Mouse (Mus musculus) MEL (cell line): ENCODE results near the gene Usf1. TPM values are rescaled to one million over a fixed set of nuclear protein-coding genes. Genes with fewer than 3 reads are reported as not detected.

Experiments
- DNase-seq: peaks from one replicate; pipeline ENCODE4 v3.0.0; 2011; ENCODE audit warnings: low read depth, low spot score
- H3K27ac ChIP-seq: 2 replicates; pipeline ENCODE4 v1.5.1; 2012; ENCODE audit warnings: low read depth, mild to moderate bottlenecking, control low read depth, low read length, moderate library complexity; ENCODE audit not compliant: control insufficient read depth
- H3K27me3 ChIP-seq, 2 experiments: fragments of 150-350 bp in 1 of 2; sonication (generic) in 1 of 2; 2 replicates each; pipeline ENCODE4 v1.6.1; 2012; ENCODE audit warnings: low read length in 2 of 2, mild to moderate bottlenecking in 2 of 2, improper control_type of control experiment in 1 of 2, moderate library complexity in 1 of 2; ENCODE audit not compliant: insufficient read depth in 2 of 2, control insufficient read depth in 1 of 2
- H3K36me3 ChIP-seq, 2 experiments: 2 replicates each; pipeline ENCODE4 v1.6.1; 2012 to 2014; ENCODE audit warnings: low read length in 2 of 2, improper control_type of control experiment in 1 of 2, inconsistent platforms in 1 of 2, mild to moderate bottlenecking in 1 of 2; ENCODE audit not compliant: insufficient read depth in 2 of 2, control insufficient read depth in 1 of 2
- H3K4me1 ChIP-seq, 2 experiments: fragments of 150-350 bp in 1 of 2; sonication (generic) in 1 of 2; 2 replicates each; pipeline ENCODE4 v1.6.1; 2012; ENCODE audit warnings: low read length in 2 of 2, improper control_type of control experiment in 1 of 2, mild to moderate bottlenecking in 1 of 2; ENCODE audit not compliant: insufficient read depth in 2 of 2, control insufficient read depth in 1 of 2
- H3K4me3 ChIP-seq, 2 experiments: fragments of 150-350 bp in 1 of 2; sonication (generic) in 1 of 2; 2 replicates each; pipeline ENCODE4 v1.5.1; 2012; ENCODE audit warnings: low read depth in 2 of 2, low read length in 2 of 2, mild to moderate bottlenecking in 2 of 2, moderate library complexity in 2 of 2, control low read depth in 1 of 2, improper control_type of control experiment in 1 of 2; ENCODE audit not compliant: control insufficient read depth in 1 of 2, insufficient read depth in 1 of 2
- H3K79me2 ChIP-seq: 2 replicates; pipeline ENCODE4 v1.6.1; 2012; ENCODE audit warnings: mild to moderate bottlenecking, low read length, moderate library complexity; ENCODE audit not compliant: control insufficient read depth, poor library complexity, insufficient read depth
- H3K9ac ChIP-seq: 2 replicates; pipeline ENCODE4 v1.6.1; 2012; ENCODE audit warnings: low read depth, mild to moderate bottlenecking, control low read depth, low read length, moderate library complexity; ENCODE audit not compliant: control insufficient read depth, poor library complexity, severe bottlenecking
- H3K9me3 ChIP-seq: fragments of 150-350 bp; sonication (generic); replicated peaks from 2 replicates; pipeline ENCODE4 v1.6.1; 2012; ENCODE audit warnings: mild to moderate bottlenecking, low read length, improper control_type of control experiment, moderate library complexity; ENCODE audit not compliant: insufficient read depth
- CHD1 ChIP-seq: IDR thresholded peaks from 2 replicates; pipeline ENCODE4 v1.6.1; 2012; ENCODE audit warnings: low read depth, mild to moderate bottlenecking, inconsistent platforms, low read length, improper control_type of control experiment
- CTCF ChIP-seq, 3 experiments: IDR thresholded peaks in 2 of 3; conservative IDR thresholded peaks in 1 of 3; 2 replicates each; pipeline ENCODE4 v1.5.1; 2011 to 2012; ENCODE audit warnings: low read length in 3 of 3, low read depth in 2 of 3, mild to moderate bottlenecking in 2 of 3, improper control_type of control experiment in 1 of 3, inconsistent platforms in 1 of 3, mixed read lengths in 1 of 3, moderate library complexity in 1 of 3; ENCODE audit not compliant: control insufficient read depth in 1 of 3, insufficient read depth in 1 of 3, poor library complexity in 1 of 3, severe bottlenecking in 1 of 3
- ELF1 ChIP-seq: IDR thresholded peaks from 2 replicates; pipeline ENCODE4 v1.6.1; 2014; ENCODE audit warnings: low read depth, mild to moderate bottlenecking, inconsistent platforms, low read length, improper control_type of control experiment, moderate library complexity
- EP300 ChIP-seq, 2 experiments: IDR thresholded peaks; 2 replicates each; pipeline ENCODE4 v1.6.1; 2011; ENCODE audit warnings: improper control_type of control experiment in 2 of 2, low read length in 2 of 2, low read depth in 1 of 2, mild to moderate bottlenecking in 1 of 2
- ETS1 ChIP-seq: IDR thresholded peaks from 2 replicates; pipeline ENCODE4 v1.6.1; 2012; ENCODE audit warnings: low read depth, mild to moderate bottlenecking, inconsistent platforms, low read length, improper control_type of control experiment, moderate library complexity
- GABPA ChIP-seq: IDR thresholded peaks from 2 replicates; pipeline ENCODE4 v1.6.1; 2012; ENCODE audit warnings: low read depth, mild to moderate bottlenecking, inconsistent platforms, low read length, improper control_type of control experiment, moderate library complexity
- GATA1 ChIP-seq: IDR thresholded peaks from 2 replicates; pipeline ENCODE4 v1.6.1; 2011; ENCODE audit warnings: low read depth, low read length, improper control_type of control experiment
- HCFC1 ChIP-seq: IDR thresholded peaks from 2 replicates; pipeline ENCODE4 v1.6.1; 2012; ENCODE audit warnings: low read depth, mild to moderate bottlenecking, inconsistent platforms, low read length, improper control_type of control experiment, moderate library complexity
- KAT2A ChIP-seq: conservative IDR thresholded peaks from 2 replicates; pipeline ENCODE4 v1.6.1; 2012; ENCODE audit warnings: low read depth, low read length, improper control_type of control experiment, inconsistent platforms
- MAX ChIP-seq: IDR thresholded peaks from 2 replicates; pipeline ENCODE4 v1.6.1; 2011; ENCODE audit warnings: low read length, improper control_type of control experiment
- MEF2A ChIP-seq: IDR thresholded peaks from 2 replicates; pipeline ENCODE4 v1.6.1; 2014; ENCODE audit warnings: low read depth, mild to moderate bottlenecking, inconsistent platforms, low read length, improper control_type of control experiment; ENCODE audit not compliant: poor library complexity, insufficient replicate concordance, severe bottlenecking; ENCODE audit errors: extremely low read depth
- MYC ChIP-seq: IDR thresholded peaks from 2 replicates; pipeline ENCODE4 v1.6.1; 2011; ENCODE audit warnings: low read depth, mild to moderate bottlenecking, low read length, improper control_type of control experiment, moderate library complexity
- NELFE ChIP-seq: IDR thresholded peaks from 2 replicates; pipeline ENCODE4 v1.6.1; 2011; ENCODE audit warnings: low read depth, low read length, improper control_type of control experiment
- NRF1 ChIP-seq: IDR thresholded peaks from 2 replicates; pipeline ENCODE4 v1.6.1; 2014; ENCODE audit warnings: low read depth, mild to moderate bottlenecking, inconsistent platforms, low read length, improper control_type of control experiment, moderate library complexity; ENCODE audit not compliant: poor library complexity, insufficient read depth, severe bottlenecking
- POLR2A ChIP-seq, 2 experiments: IDR thresholded peaks; 2 replicates each; pipeline ENCODE4 v1.6.1; 2011 to 2012; ENCODE audit warnings: low read length in 2 of 2, mild to moderate bottlenecking in 2 of 2, control low read depth in 1 of 2, improper control_type of control experiment in 1 of 2, low read depth in 1 of 2, moderate library complexity in 1 of 2; ENCODE audit not compliant: control insufficient read depth in 1 of 2, insufficient read depth in 1 of 2, poor library complexity in 1 of 2
- POLR2AphosphoS2 ChIP-seq: IDR thresholded peaks from 2 replicates; pipeline ENCODE4 v1.6.1; 2011; ENCODE audit warnings: low read length, improper control_type of control experiment
- RAD21 ChIP-seq: IDR thresholded peaks from 2 replicates; pipeline ENCODE4 v1.6.1; 2011; ENCODE audit warnings: mild to moderate bottlenecking, low read depth, low read length, improper control_type of control experiment
- RCOR1 ChIP-seq: IDR thresholded peaks from 2 replicates; pipeline ENCODE4 v1.6.1; 2012; ENCODE audit warnings: low read depth, mild to moderate bottlenecking, inconsistent platforms, low read length, improper control_type of control experiment
- TAL1 ChIP-seq: IDR thresholded peaks from 2 replicates; pipeline ENCODE4 v1.6.1; 2012; ENCODE audit warnings: mild to moderate bottlenecking, inconsistent platforms, low read length, moderate library complexity, mixed read lengths
- TCF12 ChIP-seq: IDR thresholded peaks from 2 replicates; pipeline ENCODE4 v1.6.1; 2014; ENCODE audit warnings: low read depth, mild to moderate bottlenecking, inconsistent platforms, low read length, improper control_type of control experiment, moderate library complexity
- UBTF ChIP-seq: IDR thresholded peaks from 2 replicates; pipeline ENCODE4 v1.6.1; 2012; ENCODE audit warnings: low read depth, mild to moderate bottlenecking, inconsistent platforms, low read length, improper control_type of control experiment, moderate library complexity, borderline replicate concordance; ENCODE audit not compliant: insufficient read depth
- USF1 ChIP-seq: IDR thresholded peaks from 2 replicates; pipeline ENCODE4 v1.6.1; 2014; ENCODE audit warnings: low read depth, mild to moderate bottlenecking, inconsistent platforms, low read length, improper control_type of control experiment, moderate library complexity
- ZNF384 ChIP-seq: IDR thresholded peaks from 2 replicates; pipeline ENCODE4 v1.6.1; 2012; ENCODE audit warnings: low read depth, mild to moderate bottlenecking, inconsistent platforms, low read length, improper control_type of control experiment
- polyA plus RNA-seq, 2 experiments: library from polyadenylated mRNA; stranded (reverse) in 1 of 2; unstranded in 1 of 2; fragments of >175 nt in 1 of 2; fragments of >200 nt in 1 of 2; gene quantifications; 2 replicates each; pipeline versions ENCODE4 v1.2.1 to v1.2.4; 2012; ENCODE audit warnings: low replicate concordance in 2 of 2, low read depth in 1 of 2; ENCODE audit not compliant: insufficient read length in 2 of 2, insufficient read depth in 1 of 2, missing spikeins in 1 of 2
- total RNA-seq: library from RNA; depleted of rRNA; stranded (reverse); fragments of 300-350 nt; gene quantifications from 2 replicates; pipeline ENCODE4 v1.2.3, GENCODE M21; 2012

The Usf1 gene
- total and polyA plus RNA-seq, 3 experiments: 55.0 to 56.0 TPM; not detected in 1

GRCm38 (mm10) chr1:171424638-171425037 lies 13.5 kb downstream of the Usf1 start:
- TF ChIP-seq EP300 (IDR thresholded peaks at IDR 0.05; ENCODE audit: low read depth in 1 of 2, low read length in 2 of 2) (no peak), GATA1 (no peak), MYC (no peak), CTCF (IDR thresholded peaks at IDR 0.05 in 2 of 3, conservative IDR thresholded peaks at IDR 0.05 in 1 of 3; ENCODE audit: control insufficient read depth in 1 of 3, insufficient read depth in 1 of 3, low read depth in 2 of 3, low read length in 3 of 3, poor library complexity in 1 of 3, severe bottlenecking in 1 of 3) (no peak), MAX (no peak), HCFC1 (no peak), MEF2A (no peak)
- TF ChIP-seq, all 39 proteins: peak for 0
- peaks cover 0 to 14% of the 10 kb centered on the region in 2 experiments; a peak in 2 of 4 replicates for H3K4me1 ChIP-seq
- H3K9ac ChIP-seq: no peak overlapping the region
- H3K9me3 ChIP-seq: no peaks in the 10 kb centered on the region
- no peaks in the 10 kb centered on the region for H3K79me2 ChIP-seq
- H3K36me3 ChIP-seq: peaks cover 0 to 18% of the 10 kb centered on the region in 2 experiments; a peak in 2 of 4 replicates
- no peak overlapping the region for H3K27ac ChIP-seq
- no peaks in the 10 kb centered on the region; a peak in 1 of 4 replicates for H3K27me3 ChIP-seq
- DNase-seq: no peak
- no peak overlapping the region for H3K4me3 ChIP-seq

GRCm38 (mm10) chr1:171425126-171425525 lies 14.0 kb downstream of the Usf1 start:
- Histone ChIP-seq H3K27ac (no peak overlapping the region), H3K9ac (no peak overlapping the region), H3K4me3 (no peak overlapping the region), H3K79me2 (no peaks in the 10 kb centered on the region), H3K27me3 (no peaks in the 10 kb centered on the region; a peak in 1 of 4 replicates), H3K36me3 (peaks cover 0 to 18% of the 10 kb centered on the region in 2 experiments; a peak in 2 of 4 replicates), H3K9me3 (no peaks in the 10 kb centered on the region), H3K4me1 (peaks cover 0 to 14% of the 10 kb centered on the region in 2 experiments; a peak in 2 of 4 replicates)
- no peak for TF ChIP-seq UBTF
- peak; percentile 47 for TF ChIP-seq GATA1
- TF ChIP-seq POLR2AphosphoS2: no peak
- TF ChIP-seq RCOR1: peak; percentile 50; the same call in 1 of the 2 replicates
- no peak for DNase-seq

- Histone ChIP-seq H3K4me1 (0 out of 4 replicates have a peak, but pooled peaks cover 0 to 2% of the 10 kb centered on the region in 2 experiments), H3K9me3 (no peaks in the 10 kb centered on the region), H3K79me2 (no peaks in the 10 kb centered on the region), H3K4me3 (no peak overlapping the region), H3K36me3 (no peaks in the 10 kb centered on the region), H3K9ac (no peak overlapping the region), H3K27me3 (peaks cover 3 to 4% of the 10 kb centered on the region in 2 experiments; a peak in 3 of 4 replicates), H3K27ac (no peak overlapping the region)
- no peak for DNase-seq
- no peak for TF ChIP-seq MYC
- no peak for TF ChIP-seq HCFC1
- no peak for TF ChIP-seq ETS1
- TF ChIP-seq ELF1: no peak
- TF ChIP-seq ZNF384: no peak
- TF ChIP-seq CHD1: no peak
- no peak for TF ChIP-seq GATA1
- no peak for TF ChIP-seq NELFE
- no peak for TF ChIP-seq POLR2A (IDR thresholded peaks at IDR 0.05; ENCODE audit: control insufficient read depth in 1 of 2, insufficient read depth in 1 of 2, low read depth in 1 of 2, low read length in 2 of 2, poor library complexity in 1 of 2)
- no peak for TF ChIP-seq GABPA
- no peak for TF ChIP-seq USF1
- TF ChIP-seq NRF1: no peak
- no peak for TF ChIP-seq KAT2A
- TF ChIP-seq CTCF (IDR thresholded peaks at IDR 0.05 in 2 of 3, conservative IDR thresholded peaks at IDR 0.05 in 1 of 3; ENCODE audit: control insufficient read depth in 1 of 3, insufficient read depth in 1 of 3, low read depth in 2 of 3, low read length in 3 of 3, poor library complexity in 1 of 3, severe bottlenecking in 1 of 3): no peak
- no peak for TF ChIP-seq EP300 (IDR thresholded peaks at IDR 0.05; ENCODE audit: low read depth in 1 of 2, low read length in 2 of 2)
- no peak for TF ChIP-seq UBTF
- no peak for TF ChIP-seq RAD21
- no peak for TF ChIP-seq TAL1
- no peak for TF ChIP-seq TCF12
Observed at GRCm38 (mm10) chr1:171432158-171432557, 21.0 kb downstream of the Usf1 start.
